Mouse (Mus musculus) G1E (cell line): Measurements from ENCODE around the gene Unc45b.

ENCODE experiments used
- CTCF ChIP-seq: IDR thresholded peaks from 2 replicates; pipeline ENCODE4 v1.5.1; 2012; ENCODE audit warnings: low read depth, low read length, inconsistent platforms, mixed read lengths
- GATA1 ChIP-seq: IDR thresholded peaks from 2 replicates; pipeline ENCODE4 v1.6.1; 2012; ENCODE audit warnings: borderline replicate concordance, low read length, inconsistent platforms, mixed read lengths
- POLR2AphosphoS5 ChIP-seq: IDR thresholded peaks from 2 replicates; pipeline ENCODE4 v1.6.1; 2012; ENCODE audit warnings: low read depth, low read length, inconsistent platforms; ENCODE audit not compliant: insufficient replicate concordance
- TAL1 ChIP-seq: conservative IDR thresholded peaks from 2 replicates; pipeline ENCODE4 v1.6.1; 2012; ENCODE audit warnings: low read depth, low read length, inconsistent platforms, mixed read lengths

GRCm38 (mm10) chr11:82954631-82955030 is 44.3 kb downstream of the Unc45b start:
- no peak for TF ChIP-seq CTCF
- no peak for TF ChIP-seq TAL1
- no peak for TF ChIP-seq POLR2AphosphoS5
- TF ChIP-seq GATA1, result no peak
